Mouse (Mus musculus): ENCODE data around the gene Sec14l4.

GRCm38 (mm10) chr11:4064627-4065122, 33.4 kb downstream of the Sec14l4 start, which contains the start of gene Sec14l3:
- TF ChIP-seq USF1 (IDR thresholded peaks at IDR 0.05; ENCODE audit: low read depth): no peak
- TF ChIP-seq MYOD1 (IDR thresholded peaks at IDR 0.05; ENCODE audit: control insufficient read depth, insufficient read length, low read depth): no peak
- no peak for TF ChIP-seq CTCF (IDR thresholded peaks at IDR 0.05; ENCODE audit: control insufficient read depth, insufficient read depth, insufficient read length)
- no peak for TF ChIP-seq MAX (IDR thresholded peaks at IDR 0.05)
- no peak for TF ChIP-seq FOSL1 (IDR thresholded peaks at IDR 0.05; ENCODE audit: insufficient read depth, low read length, poor library complexity, severe bottlenecking)
- TF ChIP-seq MYOG (IDR thresholded peaks at IDR 0.05; ENCODE audit: control insufficient read depth, extremely low read depth, insufficient read length): no peak
- no peak for TF ChIP-seq CEBPB (IDR thresholded peaks at IDR 0.05; ENCODE audit: low read depth)
